Mouse (Mus musculus): ENCODE measurements around the gene Telo2. TPM values are rescaled to one million over a fixed set of nuclear protein-coding genes. Genes with fewer than 3 reads are reported as not detected.
"Not testable (repeated sequence)": the region's sequence is repeated elsewhere in the genome, so short reads cannot be mapped to it uniquely, and the experiment has no call there.

Telo2 gene
- polyA plus RNA-seq, 1 experiment from 2014 or later: 42.3 TPM

GRCm38 (mm10) chr17:25125442-25126060, 9.8 kb upstream of the Telo2 start:
- ATAC-seq (ENCODE audit: insufficient number of reproducible peaks, low FRiP score, low TSS enrichment, low read depth); H3K4me2 ChIP-seq (replicated peaks): not testable (repeated sequence)

GRCm38 (mm10) chr17:25123979-25124378, 8.2 kb upstream of the Telo2 start:
- ATAC-seq (ENCODE audit: insufficient number of reproducible peaks, low FRiP score, low TSS enrichment, low read depth): no peak
- Histone ChIP-seq H3K9ac (no peak overlapping the region), H3K9me3 (replicated peaks) (no peaks in the 10 kb centered on the region), H3K36me3 (no peaks in the 10 kb centered on the region), H3K27me3 (no peaks in the 10 kb centered on the region; the same call in 1 of the 2 replicates), H3K27ac (replicated peaks) (no peak overlapping the region), H3K4me1 (0 out of 2 replicates have a peak, but pooled peaks cover 3% of the 10 kb centered on the region), H3K4me2 (replicated peaks) (no peak overlapping the region), H3K4me3 (replicated peaks) (no peak overlapping the region)
- WGBS: 33% methylated on average over 7 of the region's 7 CpGs

More at GRCm38 (mm10) chr17:25125442-25126060, 9.8 kb upstream of the Telo2 start:
- H3K36me3 ChIP-seq; H3K4me3 ChIP-seq (replicated peaks); H3K27ac ChIP-seq (replicated peaks); H3K9me3 ChIP-seq (replicated peaks); H3K4me1 ChIP-seq; H3K9ac ChIP-seq; H3K27me3 ChIP-seq: not testable (repeated sequence)
- 68% methylated on average over 3 of the region's 3 CpGs for WGBS

DNA sequence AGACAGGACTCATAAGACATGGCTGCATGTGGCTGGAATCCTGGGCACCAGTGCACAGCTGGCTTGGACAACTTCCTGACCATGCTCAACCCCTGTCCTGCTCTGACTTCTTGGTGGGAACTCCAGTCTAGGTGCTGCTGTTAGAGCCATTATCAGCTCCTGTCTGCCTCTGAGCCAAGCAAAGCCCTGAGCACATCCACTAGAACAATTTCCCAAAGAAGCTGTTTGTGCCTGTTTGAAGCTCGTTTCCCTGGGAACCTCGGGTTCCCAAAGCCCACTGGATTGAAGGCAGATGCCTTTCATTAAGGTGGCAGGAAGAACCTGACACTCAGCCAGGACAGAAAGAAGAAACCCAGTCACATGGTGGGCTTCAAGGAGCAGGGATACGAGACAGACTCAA, 4.6 kb upstream of the Telo2 start, which contains the start of gene Ptx4:
Ptx4 (plus strand) TSS at position 355 of the 400 bp plus-strand sequence.
- 11% methylated on average over 3 of the region's 3 CpGs for WGBS
- Histone ChIP-seq H3K4me1 (peaks cover 10% of the 10 kb centered on the region; the same call in 1 of the 2 replicates), H3K36me3 (no peaks in the 10 kb centered on the region), H3K27ac (replicated peaks) (no peak within 1 kb of the TSS), H3K27me3 (no peaks in the 10 kb centered on the region; the same call in 1 of the 2 replicates), H3K9me3 (replicated peaks) (no peaks in the 10 kb centered on the region), H3K9ac (no peak within 1 kb of the TSS), H3K4me3 (replicated peaks) (no peak within 1 kb of the TSS), H3K4me2 (replicated peaks) (no peak within 1 kb of the TSS)
- ATAC-seq (ENCODE audit: insufficient number of reproducible peaks, low FRiP score, low TSS enrichment, low read depth): no peak

GRCm38 (mm10) chr17:25117263-25117662, 1.5 kb upstream of the Telo2 start:
- 38% methylated on average over 4 of the region's 4 CpGs for WGBS
- Histone ChIP-seq H3K4me2 (replicated peaks) (no peak overlapping the region), H3K9ac (no peak overlapping the region), H3K4me1 (peaks cover 17% of the 10 kb centered on the region), H3K9me3 (replicated peaks) (no peaks in the 10 kb centered on the region), H3K4me3 (replicated peaks) (no peak overlapping the region), H3K27me3 (no peaks in the 10 kb centered on the region), H3K36me3 (peaks cover 14% of the 10 kb centered on the region), H3K27ac (replicated peaks) (no peak overlapping the region)
- no peak for ATAC-seq (ENCODE audit: insufficient number of reproducible peaks, low FRiP score, low TSS enrichment, low read depth)

GRCm38 (mm10) chr17:25114908-25115645, 690 bp downstream of the Telo2 start:
- peaks cover 14% of the 10 kb centered on the region for H3K4me1 ChIP-seq
- ATAC-seq (ENCODE audit: insufficient number of reproducible peaks, low FRiP score, low TSS enrichment, low read depth): peak; percentile 53
- no peaks in the 10 kb centered on the region for H3K27me3 ChIP-seq
- H3K4me2 ChIP-seq (replicated peaks): peak overlapping the region; percentile 94
- peak overlapping the region; percentile 95 for H3K27ac ChIP-seq (replicated peaks)
- H3K9ac ChIP-seq: peak overlapping the region; percentile 65
- H3K9me3 ChIP-seq (replicated peaks): no peaks in the 10 kb centered on the region
- WGBS: 8% methylated on average over 23 of the region's 23 CpGs
- H3K36me3 ChIP-seq: peaks cover 29% of the 10 kb centered on the region
- H3K4me3 ChIP-seq (replicated peaks): peak overlapping the region; percentile 67

- WGBS: 61% methylated on average over 3 of the region's 3 CpGs
- no peak overlapping the region for H3K27ac ChIP-seq (replicated peaks)
Observed at GRCm38 (mm10) chr17:25112423-25112810, 3.4 kb downstream of the Telo2 start.

GRCm38 (mm10) chr17:25111739-25112422, 3.9 kb downstream of the Telo2 start:
- Histone ChIP-seq H3K36me3 (peaks cover 57% of the 10 kb centered on the region), H3K9ac (no peak overlapping the region)
- no peak for ATAC-seq (ENCODE audit: insufficient number of reproducible peaks, low FRiP score, low TSS enrichment, low read depth)

More at GRCm38 (mm10) chr17:25112423-25112810, 3.4 kb downstream of the Telo2 start:
- ATAC-seq (ENCODE audit: insufficient number of reproducible peaks, low FRiP score, low TSS enrichment, low read depth): no peak
- Histone ChIP-seq H3K4me2 (replicated peaks) (no peak overlapping the region), H3K36me3 (peaks cover 52% of the 10 kb centered on the region), H3K9ac (no peak overlapping the region), H3K9me3 (replicated peaks) (no peaks in the 10 kb centered on the region), H3K27me3 (no peaks in the 10 kb centered on the region), H3K4me1 (peaks cover 14% of the 10 kb centered on the region), H3K4me3 (replicated peaks) (no peak overlapping the region)

GRCm38 (mm10) chr17:25111220-25111619, 4.5 kb downstream of the Telo2 start:
- no peak for ATAC-seq (ENCODE audit: insufficient number of reproducible peaks, low FRiP score, low TSS enrichment, low read depth)
- Histone ChIP-seq H3K27ac (replicated peaks) (no peak overlapping the region), H3K4me3 (replicated peaks) (no peak overlapping the region), H3K36me3 (peaks cover 64% of the 10 kb centered on the region), H3K4me2 (replicated peaks) (no peak overlapping the region), H3K4me1 (peaks cover 11% of the 10 kb centered on the region), H3K9me3 (replicated peaks) (no peaks in the 10 kb centered on the region), H3K9ac (no peak overlapping the region), H3K27me3 (no peaks in the 10 kb centered on the region)
- 93% methylated on average over 5 of the region's 5 CpGs for WGBS

More at GRCm38 (mm10) chr17:25111739-25112422, 3.9 kb downstream of the Telo2 start:
- Histone ChIP-seq H3K27me3 (no peaks in the 10 kb centered on the region), H3K27ac (replicated peaks) (no peak overlapping the region), H3K9me3 (replicated peaks) (no peaks in the 10 kb centered on the region), H3K4me2 (replicated peaks) (no peak overlapping the region), H3K4me1 (peaks cover 14% of the 10 kb centered on the region), H3K4me3 (replicated peaks) (no peak overlapping the region)
- 78% methylated on average over 8 of the region's 8 CpGs for WGBS

GRCm38 (mm10) chr17:25110590-25110989, 5.2 kb downstream of the Telo2 start:
- Histone ChIP-seq H3K9me3 (replicated peaks) (no peaks in the 10 kb centered on the region), H3K27me3 (no peaks in the 10 kb centered on the region), H3K36me3 (peaks cover 70% of the 10 kb centered on the region), H3K4me1 (peaks cover 7% of the 10 kb centered on the region), H3K4me3 (replicated peaks) (no peak overlapping the region), H3K9ac (no peak overlapping the region), H3K27ac (replicated peaks) (no peak overlapping the region), H3K4me2 (replicated peaks) (no peak overlapping the region)
- 88% methylated on average over 6 of the region's 6 CpGs for WGBS
- ATAC-seq (ENCODE audit: insufficient number of reproducible peaks, low FRiP score, low TSS enrichment, low read depth): no peak

- no peaks in the 10 kb centered on the region for H3K27me3 ChIP-seq
- H3K9ac ChIP-seq: no peak overlapping the region
- no peak for ATAC-seq (ENCODE audit: insufficient number of reproducible peaks, low FRiP score, low TSS enrichment, low read depth)
- no peak overlapping the region for H3K4me2 ChIP-seq (replicated peaks)
- H3K4me3 ChIP-seq (replicated peaks): no peak overlapping the region
- no peaks in the 10 kb centered on the region for H3K9me3 ChIP-seq (replicated peaks)
- 80% methylated on average over 2 of the region's 2 CpGs for WGBS
- peaks cover 2% of the 10 kb centered on the region for H3K4me1 ChIP-seq
- H3K36me3 ChIP-seq: peaks cover 80% of the 10 kb centered on the region
- no peak overlapping the region for H3K27ac ChIP-seq (replicated peaks)
Observed at GRCm38 (mm10) chr17:25109578-25109977, 6.2 kb downstream of the Telo2 start.

DNA sequence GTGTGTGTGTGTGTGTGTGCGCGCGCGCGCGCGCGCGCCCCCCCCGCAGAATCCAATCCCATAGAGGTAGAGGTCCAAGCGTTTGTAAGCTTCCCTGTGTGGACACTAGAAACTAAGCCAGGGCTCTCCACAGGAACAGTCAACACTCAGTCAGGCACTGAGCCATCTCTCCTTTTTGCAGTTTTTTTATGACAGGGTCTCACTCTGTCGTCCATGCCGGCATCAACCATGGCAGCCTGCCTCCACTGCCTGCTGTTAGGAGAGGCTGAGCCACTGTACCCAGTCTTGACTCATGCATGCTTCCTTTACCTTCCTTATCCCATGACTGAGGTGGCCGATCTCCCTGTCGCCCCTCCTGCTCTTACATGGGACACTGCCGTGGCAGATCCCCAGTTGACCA, 8.0 kb downstream of the Telo2 start:
- Histone ChIP-seq H3K27ac (replicated peaks) (no peak overlapping the region), H3K9me3 (replicated peaks) (no peaks in the 10 kb centered on the region), H3K36me3 (peaks cover 86% of the 10 kb centered on the region), H3K27me3 (no peaks in the 10 kb centered on the region), H3K4me1 (no peaks in the 10 kb centered on the region), H3K9ac (no peak overlapping the region), H3K4me3 (replicated peaks) (no peak overlapping the region), H3K4me2 (replicated peaks) (no peak overlapping the region)
- WGBS: 95% methylated on average over 7 of the region's 16 CpGs
- ATAC-seq (ENCODE audit: insufficient number of reproducible peaks, low FRiP score, low TSS enrichment, low read depth): no peak
